Mouse (Mus musculus) cerebellum, adult 2 months (tissue): ENCODE results near the gene Ndufa1. TPM values are rescaled to one million over a fixed set of nuclear protein-coding genes. Genes with fewer than 3 reads are reported as not detected.
"Not testable (repeated sequence)": the region's sequence is repeated elsewhere in the genome, so short reads cannot be mapped to it uniquely, and the experiment has no call there.

Experiments
- DNase-seq, 2 experiments: peaks; one replicate each; pipeline ENCODE4 v3.0.0; 2021
- H3K27ac ChIP-seq: fragments of 200-500 bp; 2 replicates; pipeline ENCODE4 v1.5.1; 2012; ENCODE audit warnings: low read length, control low read depth, inconsistent platforms; ENCODE audit not compliant: insufficient read depth
- H3K27me3 ChIP-seq: fragments of 200-500 bp; 2 replicates; pipeline ENCODE4 v1.6.1; 2012; ENCODE audit warnings: inconsistent platforms, mild to moderate bottlenecking, low read length, moderate library complexity; ENCODE audit not compliant: control insufficient read depth, insufficient read depth
- H3K4me1 ChIP-seq: fragments of 200-500 bp; 2 replicates; pipeline ENCODE4 v1.6.1; 2011; ENCODE audit warnings: low read length; ENCODE audit not compliant: control insufficient read depth, insufficient read depth
- H3K4me3 ChIP-seq: fragments of 200-500 bp; replicated peaks from 2 replicates; pipeline ENCODE3; 2011; ENCODE audit warnings: mild to moderate bottlenecking, low read depth, low read length, control low read depth; ENCODE audit not compliant: insufficient read depth
- CTCF ChIP-seq: fragments of 200-500 bp; IDR thresholded peaks from 2 replicates; pipeline ENCODE4 v1.5.1; 2011; ENCODE audit warnings: low read depth, mild to moderate bottlenecking, control low read depth, low read length, moderate library complexity, borderline replicate concordance; ENCODE audit not compliant: insufficient read depth
- POLR2A ChIP-seq: fragments of 200-500 bp; IDR thresholded peaks from 2 replicates; pipeline ENCODE4 v1.6.1; 2011; ENCODE audit warnings: low read length, control low read depth, borderline replicate concordance; ENCODE audit not compliant: insufficient read depth
- WGBS: fragments of 180-500 bp; shearing (Covaris S2); methylation state at CpG from one replicate; pipeline ENCODE4 v1.1.7; 2018; 5-methylcytosine and 5-hydroxymethylcytosine counted together
- polyA plus RNA-seq: library from polyadenylated mRNA; depleted of rRNA; stranded (reverse); fragments of >200 nt; gene quantifications from 2 replicates; pipeline ENCODE4 v1.2.3, GENCODE M21; 2012; rRNA removed

Ndufa1 gene
- polyA plus RNA-seq, 1 experiment: 567 TPM

- DNase-seq: peak in 1 of 2 experiments; percentile 17
- TF ChIP-seq POLR2A (no peak), CTCF (peak; percentile 40; the same call in 1 of the 2 replicates)
- Histone ChIP-seq H3K27me3 (no peaks in the 10 kb centered on the region), H3K4me1 (no peaks in the 10 kb centered on the region), H3K27ac (no peak overlapping the region), H3K4me3 (no peak overlapping the region)
- 12% methylated on average over 3 of the region's 3 CpGs for WGBS
These were observed 23.9 kb downstream of the Ndufa1 start for GRCm38 (mm10) chrX:37167085-37167484.

DNA sequence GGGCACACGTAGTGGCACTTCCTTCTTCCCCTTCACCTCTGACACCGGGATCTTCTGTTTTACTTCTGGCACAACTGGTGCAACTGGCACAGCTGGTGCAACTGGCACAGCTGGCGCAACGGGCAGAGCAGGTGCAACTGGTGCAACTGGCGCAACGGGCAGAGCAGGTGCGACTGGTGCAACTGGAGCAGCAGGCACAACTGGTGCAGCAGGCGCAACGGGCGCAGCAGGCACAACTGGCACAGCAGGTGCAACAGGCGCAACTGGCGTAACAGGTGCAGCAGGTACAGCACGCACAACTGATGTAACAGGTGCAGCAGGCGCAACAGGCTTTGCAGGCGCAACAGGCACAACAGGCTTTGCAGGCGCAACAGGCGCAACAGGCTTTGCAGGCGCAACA lies 27.8 kb downstream of the Ndufa1 start:
- no peak for DNase-seq
- TF ChIP-seq CTCF: no peak
- no peak for TF ChIP-seq POLR2A
- Histone ChIP-seq H3K4me1 (no peaks in the 10 kb centered on the region), H3K27ac (no peak overlapping the region), H3K27me3 (no peaks in the 10 kb centered on the region), H3K4me3 (no peak overlapping the region)
- WGBS: 78% methylated on average over 18 of the region's 18 CpGs

DNA sequence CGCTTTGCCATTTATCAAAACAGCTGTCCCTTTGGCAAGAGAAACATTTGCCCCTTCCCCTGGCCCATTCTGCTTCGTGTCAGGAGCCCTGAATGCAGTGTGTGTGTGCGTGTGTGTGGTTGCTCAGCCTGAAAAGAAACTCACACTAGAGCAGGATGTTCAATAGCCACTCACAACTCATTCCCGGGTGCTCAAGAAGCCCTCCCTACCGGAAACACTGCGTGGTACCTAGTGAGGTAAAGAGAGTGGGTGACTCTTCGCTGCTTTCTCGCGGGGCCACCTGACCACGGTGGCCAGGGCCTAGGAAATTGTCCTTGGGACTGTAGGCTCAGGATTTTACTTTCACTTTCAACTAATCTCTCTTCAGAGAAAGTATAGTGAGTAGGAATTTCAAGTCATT lies 29.8 kb downstream of the Ndufa1 start:
- Histone ChIP-seq H3K4me3 (no peak overlapping the region), H3K4me1 (no peaks in the 10 kb centered on the region), H3K27me3 (no peaks in the 10 kb centered on the region), H3K27ac (no peak overlapping the region)
- TF ChIP-seq POLR2A: no peak
- DNase-seq: no peak
- WGBS: 38% methylated on average over 10 of the region's 10 CpGs

DNA sequence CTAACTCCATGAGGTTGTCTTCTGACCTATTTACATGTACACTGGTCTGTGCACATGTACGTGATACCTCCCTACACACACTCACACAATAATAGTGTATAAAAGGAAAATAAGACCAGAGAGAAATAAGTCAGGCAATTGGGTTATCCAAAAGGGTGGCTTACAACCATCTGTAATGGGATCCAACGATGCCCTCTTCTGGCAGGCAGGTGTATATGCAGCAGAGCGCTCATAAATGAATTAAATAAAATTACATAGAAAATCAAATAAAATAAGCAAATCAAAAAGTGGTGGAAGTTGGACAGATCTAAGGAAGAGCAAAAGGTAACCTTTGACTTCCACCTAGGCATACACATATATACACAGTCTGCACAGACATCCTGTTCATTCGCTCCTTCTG lies 33.1 kb downstream of the Ndufa1 start:
- H3K4me1 ChIP-seq: no peaks in the 10 kb centered on the region
- DNase-seq: no peak
- no peaks in the 10 kb centered on the region for H3K27me3 ChIP-seq
- H3K27ac ChIP-seq: no peak overlapping the region
- H3K4me3 ChIP-seq: no peak overlapping the region
- WGBS: 65% methylated on average over 4 of the region's 4 CpGs
- TF ChIP-seq CTCF: peak; percentile 28; the same call in 1 of the 2 replicates
- TF ChIP-seq POLR2A: no peak

GRCm38 (mm10) chrX:37144954-37145353 lies 46.0 kb downstream of the Ndufa1 start:
- WGBS: 63% methylated on average over 2 of the region's 2 CpGs
- Histone ChIP-seq H3K27ac (no peak overlapping the region), H3K4me1 (no peaks in the 10 kb centered on the region), H3K4me3 (no peak overlapping the region), H3K27me3 (no peaks in the 10 kb centered on the region)
- TF ChIP-seq CTCF: no peak
- TF ChIP-seq POLR2A: no peak
- peak in 1 of 2 experiments; percentile 5 for DNase-seq

DNA sequence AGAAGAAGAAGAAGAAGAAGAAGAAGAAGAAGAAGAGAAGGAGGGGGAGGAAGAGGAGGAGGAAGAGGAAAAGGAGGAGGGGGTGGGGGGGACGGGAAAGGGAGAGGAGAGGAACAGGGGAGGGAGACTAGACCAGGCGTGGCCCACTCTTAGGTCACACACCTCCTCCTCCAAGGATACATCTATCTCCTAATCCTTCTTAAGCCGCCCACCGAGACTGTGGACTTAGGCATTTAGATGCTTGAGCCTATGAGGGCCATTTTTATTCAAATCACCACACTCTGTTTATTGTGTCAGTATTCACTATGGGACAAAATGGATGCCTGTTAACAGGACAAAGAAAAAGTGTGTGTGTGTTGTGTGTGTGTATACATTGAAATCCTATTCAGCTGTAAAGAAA lies 46.5 kb downstream of the Ndufa1 start:
- not testable (repeated sequence) for DNase-seq, H3K27me3 ChIP-seq, H3K27ac ChIP-seq, H3K4me1 ChIP-seq, H3K4me3 ChIP-seq
- 50% methylated on average over 1 of the region's 4 CpGs for WGBS

GRCm38 (mm10) chrX:37141732-37142131 lies 49.2 kb downstream of the Ndufa1 start:
- H3K4me3 ChIP-seq: no peak overlapping the region
- H3K27me3 ChIP-seq: no peaks in the 10 kb centered on the region
- TF ChIP-seq CTCF: no peak
- no peak for TF ChIP-seq POLR2A
- H3K27ac ChIP-seq: no peak overlapping the region
- 89% methylated on average over 3 of the region's 3 CpGs for WGBS
- no peaks in the 10 kb centered on the region for H3K4me1 ChIP-seq
- no peak for DNase-seq

Other genes with a start within 250 kb of the Ndufa1 start
- gene Sept6, start 199.4 kb downstream of the Ndufa1 start, polyA plus RNA-seq: 58.9 and 59.5 TPM in 2 replicates
- not detected in 2 replicates for gene Sowahd, start 142.3 kb downstream of the Ndufa1 start, polyA plus RNA-seq
- gene Rpl39, start 105.8 kb downstream of the Ndufa1 start, polyA plus RNA-seq: 240 and 243 TPM in 2 replicates
- gene Upf3b, start 80.8 kb downstream of the Ndufa1 start, polyA plus RNA-seq: 38.1 and 40.1 TPM in 2 replicates
- gene Nkap, start 64.4 kb downstream of the Ndufa1 start, polyA plus RNA-seq: 6.1 TPM in 2 replicates
- 0.05 and 0.22 TPM in 2 replicates for gene Akap14, start 22.3 kb downstream of the Ndufa1 start, polyA plus RNA-seq
- 8.3 and 9.5 TPM in 2 replicates for gene Rnf113a1, start 82 bp upstream of the Ndufa1 start, polyA plus RNA-seq
- not detected in 2 replicates for gene Gm9, start 19.9 kb upstream of the Ndufa1 start, polyA plus RNA-seq
- gene Rhox1, start 31.1 kb upstream of the Ndufa1 start, polyA plus RNA-seq: not detected in 2 replicates
- gene Rhox2a, start 53.8 kb upstream of the Ndufa1 start, polyA plus RNA-seq: not detected in 2 replicates
- not detected in 2 replicates for gene Rhox3a, start 58.8 kb upstream of the Ndufa1 start, polyA plus RNA-seq
- not detected in 2 replicates for gene Rhox4a, start 74.2 kb upstream of the Ndufa1 start, polyA plus RNA-seq
- not detected in 2 replicates for gene Rhox3a2, start 188.9 kb upstream of the Ndufa1 start, polyA plus RNA-seq
- not detected in 2 replicates for gene Rhox4a2, start 199.7 kb upstream of the Ndufa1 start, polyA plus RNA-seq
- gene Rhox2b, start 220.9 kb upstream of the Ndufa1 start, polyA plus RNA-seq: not detected in 2 replicates
- gene Rhox4b, start 241.3 kb upstream of the Ndufa1 start, polyA plus RNA-seq: not detected in 2 replicates